In the genomic region with DNA sequence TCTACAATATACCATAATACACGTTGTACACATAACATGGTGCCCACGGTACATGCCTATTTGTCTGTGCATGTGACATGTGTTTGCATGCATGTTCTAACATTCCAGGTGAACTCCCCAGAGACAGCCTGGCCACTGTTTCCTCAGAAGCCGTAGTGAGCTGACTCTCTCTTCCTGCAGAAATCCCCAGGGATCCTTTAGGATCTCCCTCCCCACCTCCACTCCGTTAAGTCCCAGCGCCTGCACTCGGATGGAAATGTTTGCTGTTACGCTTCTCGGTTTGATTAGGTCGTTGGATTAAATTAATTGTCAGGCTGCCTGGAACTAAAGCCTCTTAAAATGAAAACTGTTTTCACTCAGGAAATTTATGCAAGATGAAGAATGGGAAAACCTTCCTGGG, we compare ENCODE assay signal across 14 mouse cellular contexts. TPM values are rescaled to one million over a fixed set of nuclear protein-coding genes. Genes with fewer than 3 reads are reported as not detected.
DNase-seq lines count a peak whose midpoint lies in the region; ATAC-seq and TF ChIP-seq lines count a peak whose summit lies in the region.
"Had no signal": no experiment of that assay in that cellular context is flagged by ENCODE, and none has a peak within 500 bp of the region (broad histone marks: within the 10 kb centered on the region; RNA-seq: fewer than 3 reads in every experiment).

No protein-coding gene starts in this region.

- 0 out of 2 replicates have a peak, but pooled peaks cover 3% of the 10 kb centered on the region for H3K36me3 ChIP-seq in forebrain, embryonic 10.5 days (replicated peaks)
- H3K36me3 ChIP-seq in forebrain, embryonic 16.5 days (ENCODE audit: control insufficient read depth, insufficient read depth): no peaks in the 10 kb centered on the region
- H3K36me3 ChIP-seq in kidney, postnatal 0 days (ENCODE audit: insufficient read depth, low read length): no peaks in the 10 kb centered on the region
- no peaks in the 10 kb centered on the region for H3K36me3 ChIP-seq in limb, embryonic 13.5 days
- no peaks in the 10 kb centered on the region for H3K36me3 ChIP-seq in neural tube, embryonic 14.5 days (ENCODE audit: control insufficient read depth, insufficient read depth, low read length)
- H3K36me3 ChIP-seq: liver, embryonic 12.5 days; lung, embryonic 15.5 days had no signal

- WGBS in forebrain, embryonic 10.5 days: 62% methylated on average over 9 of the region's 9 CpGs
- 32% methylated on average over 9 of the region's 9 CpGs for WGBS in forebrain, embryonic 16.5 days
- WGBS in kidney, postnatal 0 days: 28% methylated on average over 9 of the region's 9 CpGs
- 38% methylated on average over 9 of the region's 9 CpGs for WGBS in limb, embryonic 13.5 days
- 34% methylated on average over 9 of the region's 9 CpGs for WGBS in neural tube, embryonic 14.5 days

- no peaks in the 10 kb centered on the region for H3K27me3 ChIP-seq in forebrain, embryonic 10.5 days (ENCODE audit: poor library complexity, severe bottlenecking)
- no peaks in the 10 kb centered on the region for H3K27me3 ChIP-seq in forebrain, embryonic 16.5 days (replicated peaks; ENCODE audit: control insufficient read depth, insufficient read depth, low read length)
- H3K27me3 ChIP-seq in kidney, postnatal 0 days (ENCODE audit: insufficient read depth, low read length): no peaks in the 10 kb centered on the region
- no peaks in the 10 kb centered on the region for H3K27me3 ChIP-seq in limb, embryonic 13.5 days
- no peaks in the 10 kb centered on the region for H3K27me3 ChIP-seq in neural tube, embryonic 14.5 days (ENCODE audit: control insufficient read depth, insufficient read depth, low read length)
- H3K27me3 ChIP-seq: liver, embryonic 12.5 days had no signal

- H3K4me2 ChIP-seq in forebrain, embryonic 16.5 days (ENCODE audit: low read length): no peak overlapping the region
- no peak overlapping the region for H3K4me2 ChIP-seq in kidney, postnatal 0 days (ENCODE audit: low read length)
- no peak overlapping the region for H3K4me2 ChIP-seq in limb, embryonic 13.5 days (replicated peaks)
- no peak overlapping the region for H3K4me2 ChIP-seq in neural tube, embryonic 14.5 days (ENCODE audit: low read depth, low read length)
- H3K4me2 ChIP-seq: liver, embryonic 12.5 days; lung, embryonic 15.5 days had no signal

- H3K27ac ChIP-seq in forebrain, embryonic 10.5 days: peak overlapping the region; percentile 20; the same call in 1 of the 2 replicates
- H3K27ac ChIP-seq in forebrain, embryonic 16.5 days (ENCODE audit: low read length): no peak overlapping the region
- H3K27ac ChIP-seq in kidney, postnatal 0 days: 0 out of 2 replicates have a peak overlapping the region, but pooled peaks have one; percentile 9
- H3K27ac ChIP-seq in limb, embryonic 13.5 days: peak overlapping the region; percentile 10; the same call in 1 of the 2 replicates
- peak overlapping the region; percentile 77 for H3K27ac ChIP-seq in neural tube, embryonic 14.5 days (ENCODE audit: low read depth, low read length)
- H3K27ac ChIP-seq: liver, embryonic 12.5 days; lung, embryonic 15.5 days had no signal

- no peak overlapping the region for H3K9ac ChIP-seq in forebrain, embryonic 16.5 days (replicated peaks; ENCODE audit: low read depth, low read length)
- no peak overlapping the region for H3K9ac ChIP-seq in kidney, postnatal 0 days (ENCODE audit: low read depth, low read length)
- H3K9ac ChIP-seq in limb, embryonic 13.5 days: peak overlapping the region; percentile 35; the same call in 1 of the 2 replicates
- no peak overlapping the region for H3K9ac ChIP-seq in neural tube, embryonic 14.5 days (replicated peaks; ENCODE audit: low read depth, low read length)
- H3K9ac ChIP-seq: liver, embryonic 12.5 days; lung, embryonic 15.5 days had no signal

- no peak overlapping the region for H3K4me3 ChIP-seq in forebrain, embryonic 10.5 days
- H3K4me3 ChIP-seq in forebrain, embryonic 16.5 days (replicated peaks; ENCODE audit: low read length): no peak overlapping the region
- H3K4me3 ChIP-seq in kidney, postnatal 0 days (replicated peaks; ENCODE audit: low read depth, low read length): no peak overlapping the region
- no peak overlapping the region for H3K4me3 ChIP-seq in limb, embryonic 13.5 days
- H3K4me3 ChIP-seq in neural tube, embryonic 14.5 days (ENCODE audit: low read depth, low read length): no peak overlapping the region
- H3K4me3 ChIP-seq: liver, embryonic 12.5 days; lung, embryonic 15.5 days had no signal

- ATAC-seq in forebrain, embryonic 16.5 days: no peak
- ATAC-seq in kidney, postnatal 0 days (replicated peaks; ENCODE audit: low FRiP score, low read depth): no peak
- ATAC-seq in limb, embryonic 13.5 days (ENCODE audit: low FRiP score, low read depth): no peak
- ATAC-seq in neural tube, embryonic 14.5 days (ENCODE audit: low read depth): no peak
- ATAC-seq: liver, embryonic 12.5 days had no signal

- no peak for TF ChIP-seq CTCF in kidney, postnatal 0 days (IDR thresholded peaks at IDR 0.05; ENCODE audit: low read depth)

- DNase-seq in forebrain, embryonic 10.5 days (ENCODE audit: extremely low spot score, low spot score): no peak
- DNase-seq in kidney, postnatal 0 days (ENCODE audit: low spot score): no peak
- no peak for DNase-seq in kidney, postnatal 4 days
- no peak for DNase-seq in layer of hippocampus, adult 11-12 months (ENCODE audit: low spot score)
- no peak for DNase-seq in layer of hippocampus, adult 9-10 months (ENCODE audit: low spot score)
- DNase-seq: cerebellum, postnatal 10 days; layer of hippocampus, adult 9-11 months; retina, postnatal 1 day; thymus, adult 2 months had no signal

- H3K9me3 ChIP-seq in forebrain, embryonic 10.5 days: no peaks in the 10 kb centered on the region
- H3K9me3 ChIP-seq in forebrain, embryonic 16.5 days (ENCODE audit: control insufficient read depth, low read length): no peaks in the 10 kb centered on the region
- no peaks in the 10 kb centered on the region for H3K9me3 ChIP-seq in kidney, postnatal 0 days (replicated peaks; ENCODE audit: low read length)
- H3K9me3 ChIP-seq in limb, embryonic 13.5 days: no peaks in the 10 kb centered on the region
- no peaks in the 10 kb centered on the region for H3K9me3 ChIP-seq in neural tube, embryonic 14.5 days (ENCODE audit: control insufficient read depth, low read length)
- H3K9me3 ChIP-seq: liver, embryonic 12.5 days; lung, embryonic 15.5 days had no signal

- H3K4me1 ChIP-seq in forebrain, embryonic 10.5 days: peaks cover 46% of the 10 kb centered on the region
- peaks cover 20% of the 10 kb centered on the region for H3K4me1 ChIP-seq in forebrain, embryonic 16.5 days (replicated peaks; ENCODE audit: control insufficient read depth, insufficient read depth, low read length)
- H3K4me1 ChIP-seq in kidney, postnatal 0 days (replicated peaks; ENCODE audit: insufficient read depth, low read length): peaks cover 31% of the 10 kb centered on the region
- peaks cover 56% of the 10 kb centered on the region for H3K4me1 ChIP-seq in limb, embryonic 13.5 days
- H3K4me1 ChIP-seq in neural tube, embryonic 14.5 days (ENCODE audit: control insufficient read depth, insufficient read depth, low read length): peaks cover 33% of the 10 kb centered on the region

RNA-seq across cellular contexts. Expression of a gene that starts 31.9 kb away (rescaled TPM):
- polyA plus RNA-seq in forebrain, embryonic 10.5 days (2016; fragmentation: Nextera tagmentation; extraction: Ambion mirVana): 40.7 and 40.9 TPM in 2 replicates
- 47.8 and 48.9 TPM in 2 replicates for polyA plus RNA-seq in forebrain, embryonic 16.5 days (2015; fragmentation: Nextera tagmentation; extraction: Ambion mirVana)
- polyA plus RNA-seq in kidney, postnatal 0 days (2015; fragmentation: Nextera tagmentation; extraction: Ambion mirVana): 60.3 and 60.6 TPM in 2 replicates
- 48.0 and 51.4 TPM in 2 replicates for polyA plus RNA-seq in limb, embryonic 13.5 days (2015; fragmentation: Nextera tagmentation; extraction: Ambion mirVana)
- polyA plus RNA-seq in neural tube, embryonic 14.5 days (2014; fragmentation: Nextera tagmentation; extraction: Ambion mirVana): 55.8 and 57.7 TPM in 2 replicates
